Mouse (Mus musculus) lung, adult 2 months (tissue): ENCODE data around the gene Klhl21.

ENCODE experiments used
- CTCF ChIP-seq: fragments of 200-500 bp; IDR thresholded peaks from 2 replicates; pipeline ENCODE4 v1.5.1; 2011; ENCODE audit warnings: mild to moderate bottlenecking, low read length, control low read depth; ENCODE audit not compliant: insufficient read depth
- POLR2A ChIP-seq: fragments of 200-500 bp; IDR thresholded peaks from 2 replicates; pipeline ENCODE4 v1.6.1; 2011; ENCODE audit warnings: low read depth, mild to moderate bottlenecking, control low read depth, low read length, borderline replicate concordance; ENCODE audit errors: extremely low read depth

DNA sequence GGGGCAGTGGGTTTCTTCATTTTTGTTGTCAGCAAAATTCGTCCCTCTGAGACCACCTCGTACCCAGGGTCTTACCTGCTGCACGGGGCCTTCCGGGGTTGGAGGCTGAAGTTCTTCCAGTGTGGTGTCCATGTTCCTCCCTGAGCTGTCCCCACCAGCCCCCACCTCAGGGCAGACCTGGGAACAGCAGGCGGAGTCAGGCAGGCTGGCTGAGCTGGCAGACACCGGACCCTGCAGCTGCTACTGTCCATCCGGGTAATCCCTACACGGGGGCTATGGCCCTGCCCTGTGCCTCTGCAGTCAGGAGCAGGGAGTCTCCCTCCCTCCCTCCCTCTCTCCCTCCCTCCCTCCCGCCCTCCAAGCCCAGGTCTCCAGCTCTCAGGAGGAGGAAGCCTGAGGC lies 25.0 kb upstream of the Klhl21 start:
- no peak for TF ChIP-seq CTCF
- TF ChIP-seq POLR2A = no peak
